In the genomic region with DNA sequence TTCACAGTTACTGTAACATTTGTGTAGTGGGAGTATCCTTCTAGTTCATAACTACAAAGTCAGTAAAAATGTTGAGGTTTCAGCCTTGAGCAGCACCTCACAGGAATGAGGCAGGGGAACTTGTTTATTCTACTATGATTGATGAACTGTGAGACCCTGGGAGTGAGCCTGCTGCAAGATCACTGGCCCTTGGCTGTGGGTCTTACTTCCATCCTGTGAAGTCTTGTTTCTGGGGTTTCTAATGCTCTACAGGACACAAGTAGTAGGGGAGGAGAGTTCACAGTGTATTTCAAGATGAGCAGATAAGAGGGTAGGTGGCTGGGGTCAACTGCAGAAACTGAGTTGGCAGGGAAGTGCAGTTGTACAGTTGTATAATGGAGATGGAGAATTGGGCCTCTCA, we compare ENCODE assay signal across 20 mouse cellular contexts.
"Had no signal": no experiment of that assay in that cellular context is flagged by ENCODE, and none has a peak within 500 bp of the region (broad histone marks: within the 10 kb centered on the region; RNA-seq: fewer than 3 reads in every experiment).

No protein-coding gene starts in this region.

- H3K36me3 ChIP-seq: hindbrain, embryonic 13.5 days; kidney, embryonic 15.5 days; limb, embryonic 12.5 days; limb, embryonic 15.5 days; midbrain, embryonic 10.5 days; midbrain, embryonic 13.5 days; neural tube, embryonic 13.5 days had no signal

- H3K27me3 ChIP-seq: hindbrain, embryonic 13.5 days; kidney, embryonic 15.5 days; limb, embryonic 12.5 days; limb, embryonic 15.5 days; midbrain, embryonic 13.5 days; neural tube, embryonic 13.5 days had no signal

- H3K4me3 ChIP-seq: hindbrain, embryonic 13.5 days; kidney, embryonic 15.5 days; limb, embryonic 12.5 days; limb, embryonic 15.5 days; midbrain, embryonic 10.5 days; midbrain, embryonic 13.5 days; myocyte; neural tube, embryonic 13.5 days had no signal

- H3K4me1 ChIP-seq: hindbrain, embryonic 13.5 days; limb, embryonic 12.5 days; midbrain, embryonic 10.5 days; midbrain, embryonic 13.5 days; neural tube, embryonic 13.5 days had no signal

- ATAC-seq: hindbrain, embryonic 16.5 days; intestine, embryonic 16.5 days; liver, postnatal 0 days; midbrain, embryonic 13.5 days; midbrain, embryonic 16.5 days had no signal

- H3K27ac ChIP-seq: hindbrain, embryonic 13.5 days; kidney, embryonic 15.5 days; limb, embryonic 12.5 days; limb, embryonic 15.5 days; liver, embryonic 14.5 days; midbrain, embryonic 10.5 days; midbrain, embryonic 13.5 days; neural tube, embryonic 13.5 days had no signal

- DNase-seq: kidney, adult 2 months; kidney, postnatal 25 days; layer of hippocampus, postnatal 36 days; left cerebral cortex, postnatal 4 days; liver, postnatal 0 days; thymus, adult 18-20 months; thymus, postnatal 36 days had no signal

- H3K4me2 ChIP-seq: hindbrain, embryonic 13.5 days; kidney, embryonic 15.5 days; limb, embryonic 12.5 days; limb, embryonic 15.5 days; liver, embryonic 11.5 days; midbrain, embryonic 13.5 days; neural tube, embryonic 13.5 days had no signal

- H3K9me3 ChIP-seq: hindbrain, embryonic 13.5 days; kidney, embryonic 15.5 days; limb, embryonic 12.5 days; limb, embryonic 15.5 days; midbrain, embryonic 10.5 days; midbrain, embryonic 13.5 days; neural tube, embryonic 13.5 days had no signal

- H3K9ac ChIP-seq: hindbrain, embryonic 13.5 days; kidney, embryonic 15.5 days; limb, embryonic 12.5 days; limb, embryonic 15.5 days; liver, embryonic 14.5 days; liver, postnatal 0 days; midbrain, embryonic 13.5 days; neural tube, embryonic 13.5 days had no signal
